8 mouse cellular contexts compared by ENCODE assay signal in genomic region chr5:115487942-115488580, GRCm38 (mm10). TPM values are rescaled to one million over a fixed set of nuclear protein-coding genes. Genes with fewer than 3 reads are reported as not detected.
DNase-seq lines count a peak whose midpoint lies in the region; ATAC-seq and TF ChIP-seq lines count a peak whose summit lies in the region.
"Had no signal": no experiment of that assay in that cellular context is flagged by ENCODE, and none has a peak within 500 bp of the region (broad histone marks: within the 10 kb centered on the region; RNA-seq: fewer than 3 reads in every experiment).

No protein-coding gene starts in this region.

- H3K36me3 ChIP-seq in hindbrain, embryonic 13.5 days = no peaks in the 10 kb centered on the region
- no peaks in the 10 kb centered on the region for H3K36me3 ChIP-seq in hindbrain, embryonic 12.5 days
- H3K36me3 ChIP-seq in liver, embryonic 13.5 days = no peaks in the 10 kb centered on the region

- no peak overlapping the region for H3K4me3 ChIP-seq in hindbrain, embryonic 13.5 days
- H3K4me3 ChIP-seq in hindbrain, embryonic 12.5 days = no peak overlapping the region; the same call in 1 of the 2 replicates
- no peak overlapping the region for H3K4me3 ChIP-seq in bone marrow, adult 2 months (replicated peaks; ENCODE audit: control insufficient read depth, low read depth, low read length)
- H3K4me3 ChIP-seq in liver, embryonic 13.5 days (replicated peaks) = peak overlapping the region; percentile 41; the same call in 1 of the 2 replicates

- TF ChIP-seq POLR2A in bone marrow, adult 2 months (IDR thresholded peaks at IDR 0.05; ENCODE audit: borderline replicate concordance, control insufficient read depth, low read depth, low read length) = no peak

- DNase-seq in B cell, adult 2 months = peak; percentile 35 to 37
- no peak for DNase-seq in liver, embryonic 13.5 days
- no peak for DNase-seq in adipocyte (ENCODE audit: low spot score)

- no peak for ATAC-seq in hindbrain, embryonic 13.5 days (ENCODE audit: low FRiP score)
- no peak for ATAC-seq in hindbrain, embryonic 12.5 days (ENCODE audit: low FRiP score)
- no peak for ATAC-seq in liver, embryonic 13.5 days (ENCODE audit: low read depth)
- ATAC-seq in granulocyte monocyte progenitor cell, adult 5-6 weeks (replicated peaks; ENCODE audit: poor library complexity, severe bottlenecking) = no peak

- peaks cover 32% of the 10 kb centered on the region for H3K4me1 ChIP-seq in hindbrain, embryonic 13.5 days (replicated peaks)
- peaks cover 29% of the 10 kb centered on the region for H3K4me1 ChIP-seq in hindbrain, embryonic 12.5 days
- H3K4me1 ChIP-seq in bone marrow, adult 2 months (ENCODE audit: control insufficient read depth, insufficient read depth, low read length) = peaks cover 2% of the 10 kb centered on the region
- peaks cover 55% of the 10 kb centered on the region for H3K4me1 ChIP-seq in liver, embryonic 13.5 days (replicated peaks)

- H3K9ac ChIP-seq in hindbrain, embryonic 13.5 days = peak overlapping the region; percentile 74; the same call in 1 of the 2 replicates
- no peak overlapping the region for H3K9ac ChIP-seq in hindbrain, embryonic 12.5 days
- peak overlapping the region; percentile 79 for H3K9ac ChIP-seq in liver, embryonic 13.5 days

- no peaks in the 10 kb centered on the region for H3K27me3 ChIP-seq in hindbrain, embryonic 13.5 days
- peaks cover 3% of the 10 kb centered on the region; the same call in 1 of the 2 replicates for H3K27me3 ChIP-seq in hindbrain, embryonic 12.5 days
- no peaks in the 10 kb centered on the region for H3K27me3 ChIP-seq in liver, embryonic 13.5 days

- TF ChIP-seq CTCF in bone marrow, adult 2 months (IDR thresholded peaks at IDR 0.05; ENCODE audit: control insufficient read depth, insufficient read depth, low read length) = no peak

- H3K9me3 ChIP-seq in hindbrain, embryonic 13.5 days = no peaks in the 10 kb centered on the region
- H3K9me3 ChIP-seq in hindbrain, embryonic 12.5 days (replicated peaks) = no peaks in the 10 kb centered on the region
- no peaks in the 10 kb centered on the region for H3K9me3 ChIP-seq in liver, embryonic 13.5 days (replicated peaks)

- no peak overlapping the region for H3K27ac ChIP-seq in hindbrain, embryonic 13.5 days
- no peak overlapping the region for H3K27ac ChIP-seq in hindbrain, embryonic 12.5 days
- peak overlapping the region; percentile 77; the same call in 1 of the 2 replicates for H3K27ac ChIP-seq in bone marrow, adult 2 months (ENCODE audit: control insufficient read depth, insufficient read depth, low read depth, low read length, poor library complexity)
- H3K27ac ChIP-seq in liver, embryonic 13.5 days = peak overlapping the region; percentile 81; the same call in 1 of the 2 replicates

- 79% methylated on average over 9 of the region's 9 CpGs for WGBS in hindbrain, embryonic 13.5 days
- 74% methylated on average over 9 of the region's 9 CpGs for WGBS in hindbrain, embryonic 12.5 days
- WGBS in bone marrow, adult 2 months = 44% methylated on average over 9 of the region's 9 CpGs
- 52% methylated on average over 9 of the region's 9 CpGs for WGBS in liver, embryonic 13.5 days (ENCODE audit: insufficient replicate concordance)

- H3K4me2 ChIP-seq in hindbrain, embryonic 13.5 days = peak overlapping the region; percentile 70; the same call in 1 of the 2 replicates
- no peak overlapping the region for H3K4me2 ChIP-seq in hindbrain, embryonic 12.5 days (replicated peaks)
- peak overlapping the region; percentile 70 for H3K4me2 ChIP-seq in liver, embryonic 13.5 days

RNA-seq across cellular contexts. Expression of gene Sirt4, which starts 3.5 kb away (rescaled TPM):
- polyA plus RNA-seq in hindbrain, embryonic 13.5 days (2015; fragmentation: Nextera tagmentation; extraction: Ambion mirVana) = 30.0 TPM in 2 replicates
- 23.1 and 24.7 TPM in 2 replicates for polyA plus RNA-seq in hindbrain, embryonic 12.5 days (2016; fragmentation: Nextera tagmentation; extraction: Ambion mirVana)
- 9.0 and 13.2 TPM in 2 replicates for polyA plus RNA-seq in bone marrow, adult 2 months (2011; ENCODE audit: insufficient read depth, insufficient read length, low replicate concordance, missing spikeins)
- polyA plus RNA-seq in liver, embryonic 13.5 days (2015; fragmentation: Nextera tagmentation; extraction: Ambion mirVana) = 5.6 and 6.1 TPM in 2 replicates
- total RNA-seq in granulocyte monocyte progenitor cell, adult 5-6 weeks (2014; fragmentation: Nextera tagmentation) = 9.2 and 23.1 TPM in 2 replicates
- total RNA-seq in granulocyte monocyte progenitor cell, adult 5-6 weeks (2017) = 2.9 and 7.1 TPM in 2 replicates

RNA-seq across cellular contexts. Expression of gene Pxn, which starts 18.4 kb away (rescaled TPM):
- polyA plus RNA-seq in hindbrain, embryonic 13.5 days (2015; fragmentation: Nextera tagmentation; extraction: Ambion mirVana) = 19.9 and 23.4 TPM in 2 replicates
- polyA plus RNA-seq in hindbrain, embryonic 12.5 days (2016; fragmentation: Nextera tagmentation; extraction: Ambion mirVana) = 34.0 and 39.2 TPM in 2 replicates
- 32.5 and 71.6 TPM in 2 replicates for polyA plus RNA-seq in bone marrow, adult 2 months (2011; ENCODE audit: insufficient read depth, insufficient read length, low replicate concordance, missing spikeins)
- 11.1 and 14.5 TPM in 2 replicates for polyA plus RNA-seq in liver, embryonic 13.5 days (2015; fragmentation: Nextera tagmentation; extraction: Ambion mirVana)
- 56.2 and 57.1 TPM in 2 replicates for total RNA-seq in granulocyte monocyte progenitor cell, adult 5-6 weeks (2014; fragmentation: Nextera tagmentation)
- 110 and 111 TPM in 2 replicates for total RNA-seq in granulocyte monocyte progenitor cell, adult 5-6 weeks (2017)

RNA-seq across cellular contexts. Expression of gene Pla2g1b, which starts 22.0 kb away (rescaled TPM):
- polyA plus RNA-seq in hindbrain, embryonic 13.5 days (2015; fragmentation: Nextera tagmentation; extraction: Ambion mirVana) = not detected in 2 replicates
- polyA plus RNA-seq in hindbrain, embryonic 12.5 days (2016; fragmentation: Nextera tagmentation; extraction: Ambion mirVana) = not detected in 2 replicates
- polyA plus RNA-seq in bone marrow, adult 2 months (2011; ENCODE audit: insufficient read depth, insufficient read length, low replicate concordance, missing spikeins) = 10.3 TPM in 1 of 2 replicates, not detected in the other
- 0.35 TPM in 1 of 2 replicates, not detected in the other for polyA plus RNA-seq in liver, embryonic 13.5 days (2015; fragmentation: Nextera tagmentation; extraction: Ambion mirVana)
- total RNA-seq in granulocyte monocyte progenitor cell, adult 5-6 weeks (2014; fragmentation: Nextera tagmentation) = not detected in 2 replicates
- total RNA-seq in granulocyte monocyte progenitor cell, adult 5-6 weeks (2017) = not detected in 2 replicates
- total RNA-seq: megakaryocyte progenitor cell, adult 5-6 weeks had no signal

RNA-seq across cellular contexts. Expression of gene Msi1, which starts 58.7 kb away (rescaled TPM):
- 71.8 and 76.9 TPM in 2 replicates for polyA plus RNA-seq in hindbrain, embryonic 13.5 days (2015; fragmentation: Nextera tagmentation; extraction: Ambion mirVana)
- 128 and 131 TPM in 2 replicates for polyA plus RNA-seq in hindbrain, embryonic 12.5 days (2016; fragmentation: Nextera tagmentation; extraction: Ambion mirVana)
- 0.61 and 0.95 TPM in 2 replicates for polyA plus RNA-seq in bone marrow, adult 2 months (2011; ENCODE audit: insufficient read depth, insufficient read length, low replicate concordance, missing spikeins)
- polyA plus RNA-seq in liver, embryonic 13.5 days (2015; fragmentation: Nextera tagmentation; extraction: Ambion mirVana) = 0.83 and 1.4 TPM in 2 replicates
- total RNA-seq in granulocyte monocyte progenitor cell, adult 5-6 weeks (2014; fragmentation: Nextera tagmentation) = not detected in 2 replicates
- not detected in 2 replicates for total RNA-seq in granulocyte monocyte progenitor cell, adult 5-6 weeks (2017)
- total RNA-seq: megakaryocyte progenitor cell, adult 5-6 weeks had no signal

Comparison
In these comparisons a context has a peak if more than half of its experiments do, and no peak if none do; other contexts are left out.
1. H3K27ac ChIP-seq: peak in bone marrow, adult 2 months (single experiment) and liver, embryonic 13.5 days (single experiment); none in hindbrain, embryonic 13.5 days (single experiment) and hindbrain, embryonic 12.5 days (single experiment).
2. DNase-seq: peak in B cell, adult 2 months (2 of 2); none in liver, embryonic 13.5 days (single experiment) and adipocyte (single experiment).